Mouse (Mus musculus) common myeloid progenitor, adult 5-6 weeks (primary cell): ENCODE measurements around the gene Xndc1. TPM values are rescaled to one million over a fixed set of nuclear protein-coding genes. Genes with fewer than 3 reads are reported as not detected.
A peak's percentile ranks its signal among the peaks of the same experiment; 100 is the strongest.
"Not testable (repeated sequence)": the region's sequence is repeated elsewhere in the genome, so short reads cannot be mapped to it uniquely, and the experiment has no call there.

Source experiments
- ATAC-seq: replicated peaks from 2 replicates; pipeline ENCODE4 v1.8.0; 2016; ENCODE audit warnings: low read depth, mild to moderate bottlenecking, moderate TSS enrichment, inconsistent platforms; ENCODE audit not compliant: poor library complexity, severe bottlenecking
- total RNA-seq: library from RNA; stranded (forward); fragments of 200-1000, 187-1606 nt; gene quantifications from 2 replicates; pipeline ENCODE4 v1.2.3, GENCODE M21; 2017

The Xndc1 gene
- 27.5 and 43.1 TPM in 2 replicates for total RNA-seq

- peak; percentile 96 for ATAC-seq
Observed at GRCm38 (mm10) chr7:102065046-102065891, at the start of gene Xndc1, which contains the start of the genes Rnf121 and Xntrpc. TSS of gene Xndc1 (plus strand) at chr7:102065511. TSS of gene Rnf121 (minus strand) at chr7:102065469. TSS of gene Xntrpc (plus strand) at chr7:102065713.

GRCm38 (mm10) chr7:102016936-102017335 is 48.4 kb upstream of the Xndc1 start:
- ATAC-seq = no peak

- peak; percentile 40 for ATAC-seq
Observed at GRCm38 (mm10) chr7:102017452-102017851, 47.9 kb upstream of the Xndc1 start.

GRCm38 (mm10) chr7:102018034-102018433 is 47.3 kb upstream of the Xndc1 start:
- ATAC-seq = no peak

GRCm38 (mm10) chr7:102018590-102018989 is 46.7 kb upstream of the Xndc1 start, which contains the start of gene Il18bp:
TSS of gene Il18bp (minus strand) at chr7:102018690.
- no peak for ATAC-seq

- ATAC-seq = no peak
Observed at GRCm38 (mm10) chr7:102019362-102019761, 45.9 kb upstream of the Xndc1 start.

- ATAC-seq = not testable (repeated sequence)
Observed at GRCm38 (mm10) chr7:102020934-102021333, 44.4 kb upstream of the Xndc1 start.

GRCm38 (mm10) chr7:102023821-102024220 is 41.5 kb upstream of the Xndc1 start:
- ATAC-seq = no peak

- ATAC-seq = 0 out of 2 replicates have a peak, but pooled peaks have one; percentile 22
Observed at GRCm38 (mm10) chr7:102025187-102026119, 39.9 kb upstream of the Xndc1 start.

- no peak for ATAC-seq
Observed at GRCm38 (mm10) chr7:102034904-102035303, 30.4 kb upstream of the Xndc1 start.

- no peak for ATAC-seq
Observed at GRCm38 (mm10) chr7:102035534-102035933, 29.8 kb upstream of the Xndc1 start.

GRCm38 (mm10) chr7:102037318-102037717 is 28.0 kb upstream of the Xndc1 start:
- ATAC-seq = no peak

GRCm38 (mm10) chr7:102042314-102042713 is 23.0 kb upstream of the Xndc1 start:
- ATAC-seq = no peak

GRCm38 (mm10) chr7:102048524-102048923 is 16.8 kb upstream of the Xndc1 start:
- ATAC-seq = not testable (repeated sequence)

- ATAC-seq = no peak
Observed at GRCm38 (mm10) chr7:102061353-102061752, 4.0 kb upstream of the Xndc1 start.

GRCm38 (mm10) chr7:102062203-102062602 is 3.1 kb upstream of the Xndc1 start:
- ATAC-seq = no peak

- ATAC-seq = no peak
Observed at GRCm38 (mm10) chr7:102063891-102064290, 1.4 kb upstream of the Xndc1 start.

GRCm38 (mm10) chr7:102064655-102065045 is 661 bp upstream of the Xndc1 start:
- 0 out of 2 replicates have a peak, but pooled peaks have one; percentile 0 for ATAC-seq

GRCm38 (mm10) chr7:102066363-102066762 is 1.1 kb downstream of the Xndc1 start:
- ATAC-seq = no peak

- peak; percentile 76 for ATAC-seq
Observed at GRCm38 (mm10) chr7:102076714-102077296, 11.5 kb downstream of the Xndc1 start.
